Comparison of ENCODE assay signal across 13 mouse cellular contexts in the genomic region with DNA sequence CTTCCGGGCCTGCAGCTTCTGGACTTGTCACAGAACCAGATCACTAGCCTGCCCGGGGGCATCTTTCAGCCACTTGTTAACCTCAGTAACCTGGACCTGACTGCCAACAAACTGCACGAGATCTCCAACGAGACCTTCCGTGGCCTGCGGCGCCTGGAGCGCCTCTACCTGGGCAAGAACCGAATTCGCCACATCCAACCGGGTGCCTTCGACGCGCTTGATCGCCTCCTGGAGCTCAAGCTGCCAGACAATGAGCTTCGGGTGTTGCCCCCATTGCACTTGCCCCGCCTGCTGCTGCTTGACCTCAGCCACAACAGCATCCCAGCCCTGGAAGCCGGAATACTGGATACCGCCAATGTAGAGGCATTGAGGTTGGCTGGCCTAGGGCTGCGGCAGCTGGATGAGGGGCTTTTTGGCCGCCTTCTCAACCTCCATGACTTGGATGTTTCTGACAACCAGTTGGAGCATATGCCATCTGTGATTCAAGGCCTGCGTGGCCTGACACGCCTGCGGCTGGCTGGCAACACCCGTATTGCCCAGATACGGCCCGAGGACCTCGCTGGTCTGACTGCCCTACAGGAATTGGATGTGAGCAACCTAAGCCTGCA. TPM values are rescaled to one million over a fixed set of nuclear protein-coding genes. Genes with fewer than 3 reads are reported as not detected.
DNase-seq lines count a peak whose midpoint lies in the region; ATAC-seq and TF ChIP-seq lines count a peak whose summit lies in the region.
"Had no signal": no experiment of that assay in that cellular context is flagged by ENCODE, and none has a peak within 500 bp of the region (broad histone marks: within the 10 kb centered on the region; RNA-seq: fewer than 3 reads in every experiment).

No protein-coding gene starts in this region.

- TF ChIP-seq POLR2A in embryonic fibroblast, embryonic 13.5 days (IDR thresholded peaks at IDR 0.05; ENCODE audit: low read depth, low read length) = no peak

- peaks cover 52 to 70% of the 10 kb centered on the region in 2 experiments for H3K4me1 ChIP-seq in heart, embryonic 14.5 days (ENCODE audit: control insufficient read depth in 2 of 2, insufficient read depth in 2 of 2, low read length in 2 of 2)
- H3K4me1 ChIP-seq in heart, embryonic 10.5 days = peaks cover 88% of the 10 kb centered on the region
- H3K4me1 ChIP-seq in midbrain, postnatal 0 days (ENCODE audit: insufficient read depth, low read length) = 0 out of 2 replicates have a peak, but pooled peaks cover 2% of the 10 kb centered on the region
- peaks cover 12% of the 10 kb centered on the region for H3K4me1 ChIP-seq in midbrain, embryonic 13.5 days (replicated peaks)
- peaks cover 52% of the 10 kb centered on the region for H3K4me1 ChIP-seq in embryonic fibroblast, embryonic 13.5 days (ENCODE audit: control insufficient read depth, insufficient read depth, low read length)

- H3K27me3 ChIP-seq in heart, embryonic 14.5 days (ENCODE audit: control insufficient read depth, insufficient read depth, low read length) = no peaks in the 10 kb centered on the region
- no peaks in the 10 kb centered on the region for H3K27me3 ChIP-seq in heart, embryonic 10.5 days (ENCODE audit: insufficient read depth, poor library complexity, severe bottlenecking)
- no peaks in the 10 kb centered on the region for H3K27me3 ChIP-seq in midbrain, postnatal 0 days (ENCODE audit: insufficient read depth, low read length)
- no peaks in the 10 kb centered on the region for H3K27me3 ChIP-seq in midbrain, embryonic 13.5 days
- H3K27me3 ChIP-seq: forebrain, embryonic 15.5 days; hindbrain, embryonic 15.5 days; lung, embryonic 15.5 days had no signal

- H3K4me2 ChIP-seq in heart, embryonic 14.5 days (ENCODE audit: low read length) = no peak overlapping the region
- H3K4me2 ChIP-seq in midbrain, postnatal 0 days (ENCODE audit: low read depth, low read length, poor library complexity, severe bottlenecking) = no peak overlapping the region
- H3K4me2 ChIP-seq in midbrain, embryonic 13.5 days (replicated peaks) = no peak overlapping the region
- H3K4me2 ChIP-seq: forebrain, embryonic 15.5 days; hindbrain, embryonic 15.5 days; lung, embryonic 15.5 days had no signal

- TF ChIP-seq CTCF in midbrain, postnatal 0 days (IDR thresholded peaks at IDR 0.05) = no peak
- no peak for TF ChIP-seq CTCF in embryonic fibroblast, embryonic 13.5 days (IDR thresholded peaks at IDR 0.05; ENCODE audit: borderline replicate concordance, insufficient read depth, low read length)

- WGBS in heart, embryonic 14.5 days = 91% methylated on average over 28 of the region's 28 CpGs
- WGBS in heart, embryonic 10.5 days = 88% methylated on average over 28 of the region's 28 CpGs
- 82% methylated on average over 28 of the region's 28 CpGs for WGBS in midbrain, postnatal 0 days
- 80% methylated on average over 28 of the region's 28 CpGs for whole genome bisulfite sequencing in midbrain, embryonic 13.5 days

- no peak for ATAC-seq in heart, embryonic 14.5 days (ENCODE audit: insufficient number of reproducible peaks, insufficient read depth, low FRiP score, low read depth)
- no peak for ATAC-seq in midbrain, postnatal 0 days (ENCODE audit: low FRiP score)
- no peak for ATAC-seq in midbrain, embryonic 13.5 days
- ATAC-seq: forebrain, embryonic 15.5 days had no signal

- peaks cover 69% of the 10 kb centered on the region for H3K36me3 ChIP-seq in heart, embryonic 14.5 days (ENCODE audit: control insufficient read depth, insufficient read depth, low read length)
- H3K36me3 ChIP-seq in heart, embryonic 10.5 days = peaks cover 63% of the 10 kb centered on the region
- H3K36me3 ChIP-seq in midbrain, postnatal 0 days (ENCODE audit: insufficient read depth, low read length) = peaks cover 32% of the 10 kb centered on the region
- H3K36me3 ChIP-seq in midbrain, embryonic 13.5 days = peaks cover 48% of the 10 kb centered on the region
- H3K36me3 ChIP-seq: hindbrain, embryonic 15.5 days had no signal

- H3K27ac ChIP-seq in heart, embryonic 14.5 days (replicated peaks in 1 of 2; ENCODE audit: control insufficient read depth in 1 of 2, insufficient read depth in 1 of 2, low read depth in 2 of 2, low read length in 2 of 2) = no peak overlapping the region
- no peak overlapping the region for H3K27ac ChIP-seq in heart, embryonic 10.5 days
- no peak overlapping the region for H3K27ac ChIP-seq in midbrain, postnatal 0 days (ENCODE audit: low read depth, low read length)
- H3K27ac ChIP-seq in midbrain, embryonic 13.5 days = no peak overlapping the region
- peak overlapping the region; percentile 83 for H3K27ac ChIP-seq in embryonic fibroblast, embryonic 13.5 days (ENCODE audit: insufficient read depth, low read length)
- H3K27ac ChIP-seq: forebrain, embryonic 15.5 days had no signal

- H3K9me3 ChIP-seq in heart, embryonic 14.5 days (ENCODE audit: control insufficient read depth, low read length) = no peaks in the 10 kb centered on the region
- no peaks in the 10 kb centered on the region for H3K9me3 ChIP-seq in heart, embryonic 10.5 days
- H3K9me3 ChIP-seq in midbrain, postnatal 0 days (ENCODE audit: low read length) = no peaks in the 10 kb centered on the region
- no peaks in the 10 kb centered on the region for H3K9me3 ChIP-seq in midbrain, embryonic 13.5 days
- H3K9me3 ChIP-seq: forebrain, embryonic 15.5 days; hindbrain, embryonic 15.5 days; lung, embryonic 15.5 days had no signal

- DNase-seq in heart, embryonic 10.5 days (ENCODE audit: low spot score) = no peak
- DNase-seq in midbrain, postnatal 0 days (ENCODE audit: low spot score) = peak; percentile 35
- no peak for DNase-seq in adrenal gland, postnatal 10 days
- no peak for DNase-seq in layer of hippocampus, adult 18-20 months (ENCODE audit: low spot score in 2 of 2)
- DNase-seq: cerebellum, adult 11-12 months; right cerebral cortex, adult 18-20 months; thymus, postnatal 14 days had no signal

- no peak overlapping the region for H3K4me3 ChIP-seq in heart, embryonic 14.5 days (ENCODE audit: control insufficient read depth in 1 of 2, insufficient read depth in 1 of 2, low read depth in 1 of 2, low read length in 2 of 2)
- no peak overlapping the region for H3K4me3 ChIP-seq in heart, embryonic 10.5 days
- no peak overlapping the region for H3K4me3 ChIP-seq in midbrain, postnatal 0 days (ENCODE audit: low read depth, low read length)
- H3K4me3 ChIP-seq in midbrain, embryonic 13.5 days (replicated peaks) = no peak overlapping the region
- H3K4me3 ChIP-seq in embryonic fibroblast, embryonic 13.5 days (ENCODE audit: insufficient read depth, low read length) = no peak overlapping the region
- H3K4me3 ChIP-seq: forebrain, embryonic 15.5 days; hindbrain, embryonic 15.5 days; lung, embryonic 15.5 days had no signal

- H3K9ac ChIP-seq in heart, embryonic 14.5 days (ENCODE audit: low read length) = peak overlapping the region; percentile 13; the same call in 1 of the 2 replicates
- H3K9ac ChIP-seq in midbrain, postnatal 0 days (replicated peaks; ENCODE audit: low read length, poor library complexity, severe bottlenecking) = no peak overlapping the region
- H3K9ac ChIP-seq in midbrain, embryonic 13.5 days (replicated peaks) = no peak overlapping the region
- H3K9ac ChIP-seq: forebrain, embryonic 15.5 days; hindbrain, embryonic 15.5 days; lung, embryonic 15.5 days had no signal

RNA-seq across cellular contexts. Expression of a gene that starts 8.7 kb away (rescaled TPM):
- 68.9 and 70.3 TPM in 2 replicates for polyA plus RNA-seq in heart, embryonic 14.5 days (2014; fragmentation: Nextera tagmentation; extraction: Ambion mirVana)
- polyA plus RNA-seq in heart, embryonic 10.5 days (2016; fragmentation: Nextera tagmentation; extraction: Ambion mirVana) = 78.3 and 85.5 TPM in 2 replicates
- total RNA-seq in midbrain, postnatal 0 days (2014; rRNA removed) = 62.1 and 65.5 TPM in 2 replicates
- 54.1 and 57.0 TPM in 2 replicates for polyA plus RNA-seq in midbrain, postnatal 0 days (2015; fragmentation: Nextera tagmentation; extraction: Ambion mirVana)
- polyA plus RNA-seq in midbrain, embryonic 13.5 days (2015; fragmentation: Nextera tagmentation; extraction: Ambion mirVana) = 50.5 and 54.3 TPM in 2 replicates
- 39.7 and 47.6 TPM in 2 replicates for polyA plus RNA-seq in embryonic fibroblast, embryonic 13.5 days (2011; ENCODE audit: insufficient read length, low read depth, missing spikeins)
- 100 to 1,000 TPM; 161 to 167 TPM for total RNA-seq in adrenal gland, postnatal 10 days (2021)
- 10 to 100 TPM; 66.1 to 66.9 TPM for total RNA-seq in layer of hippocampus, adult 18-20 months (2021)

RNA-seq across cellular contexts. Expression of a gene that starts 8.8 kb away (rescaled TPM):
- 11.9 and 12.8 TPM in 2 replicates for polyA plus RNA-seq in heart, embryonic 14.5 days (2014; fragmentation: Nextera tagmentation; extraction: Ambion mirVana)
- 13.7 and 16.9 TPM in 2 replicates for polyA plus RNA-seq in heart, embryonic 10.5 days (2016; fragmentation: Nextera tagmentation; extraction: Ambion mirVana)
- 12.0 and 14.2 TPM in 2 replicates for total RNA-seq in midbrain, postnatal 0 days (2014; rRNA removed)
- 4.7 TPM in 2 replicates for polyA plus RNA-seq in midbrain, postnatal 0 days (2015; fragmentation: Nextera tagmentation; extraction: Ambion mirVana)
- 3.2 and 4.6 TPM in 2 replicates for polyA plus RNA-seq in midbrain, embryonic 13.5 days (2015; fragmentation: Nextera tagmentation; extraction: Ambion mirVana)
- polyA plus RNA-seq in embryonic fibroblast, embryonic 13.5 days (2011; ENCODE audit: insufficient read length, low read depth, missing spikeins) = 72.1 and 79.5 TPM in 2 replicates
- 10 to 100 TPM; 10.0 to 14.7 TPM for total RNA-seq in adrenal gland, postnatal 10 days (2021)
- total RNA-seq in layer of hippocampus, adult 18-20 months (2021) = 1 to 10 TPM; 4.5 to 5.3 TPM

RNA-seq across cellular contexts. Expression of a gene that starts 23.7 kb away (rescaled TPM):
- polyA plus RNA-seq in heart, embryonic 14.5 days (2014; fragmentation: Nextera tagmentation; extraction: Ambion mirVana) = 157 and 165 TPM in 2 replicates
- 116 and 130 TPM in 2 replicates for polyA plus RNA-seq in heart, embryonic 10.5 days (2016; fragmentation: Nextera tagmentation; extraction: Ambion mirVana)
- total RNA-seq in midbrain, postnatal 0 days (2014; rRNA removed) = 31.7 and 40.2 TPM in 2 replicates
- polyA plus RNA-seq in midbrain, postnatal 0 days (2015; fragmentation: Nextera tagmentation; extraction: Ambion mirVana) = 134 TPM in 2 replicates
- 153 and 155 TPM in 2 replicates for polyA plus RNA-seq in midbrain, embryonic 13.5 days (2015; fragmentation: Nextera tagmentation; extraction: Ambion mirVana)
- polyA plus RNA-seq in embryonic fibroblast, embryonic 13.5 days (2011; ENCODE audit: insufficient read length, low read depth, missing spikeins) = 30.5 and 33.1 TPM in 2 replicates
- 100 to 1,000 TPM; 115 to 116 TPM for total RNA-seq in adrenal gland, postnatal 10 days (2021)
- total RNA-seq in layer of hippocampus, adult 18-20 months (2021) = 10 to 100 TPM; 79.8 to 81.0 TPM

RNA-seq across cellular contexts. Expression of a gene that starts 31.1 kb away (rescaled TPM):
- 11.9 TPM in 2 replicates for polyA plus RNA-seq in heart, embryonic 14.5 days (2014; fragmentation: Nextera tagmentation; extraction: Ambion mirVana)
- 22.7 and 23.9 TPM in 2 replicates for polyA plus RNA-seq in heart, embryonic 10.5 days (2016; fragmentation: Nextera tagmentation; extraction: Ambion mirVana)
- 31.1 and 39.8 TPM in 2 replicates for total RNA-seq in midbrain, postnatal 0 days (2014; rRNA removed)
- 28.7 and 31.9 TPM in 2 replicates for polyA plus RNA-seq in midbrain, postnatal 0 days (2015; fragmentation: Nextera tagmentation; extraction: Ambion mirVana)
- polyA plus RNA-seq in midbrain, embryonic 13.5 days (2015; fragmentation: Nextera tagmentation; extraction: Ambion mirVana) = 25.1 and 26.5 TPM in 2 replicates
- polyA plus RNA-seq in embryonic fibroblast, embryonic 13.5 days (2011; ENCODE audit: insufficient read length, low read depth, missing spikeins) = 17.7 and 23.3 TPM in 2 replicates
- total RNA-seq in adrenal gland, postnatal 10 days (2021) = 10 to 100 TPM; 27.9 to 38.7 TPM
- 10 to 100 TPM; 79.0 to 95.7 TPM for total RNA-seq in layer of hippocampus, adult 18-20 months (2021)

RNA-seq across cellular contexts. Expression of a gene that starts 54.0 kb away (rescaled TPM):
- 17.8 and 21.4 TPM in 2 replicates for polyA plus RNA-seq in heart, embryonic 14.5 days (2014; fragmentation: Nextera tagmentation; extraction: Ambion mirVana)
- polyA plus RNA-seq in heart, embryonic 10.5 days (2016; fragmentation: Nextera tagmentation; extraction: Ambion mirVana) = 13.9 and 20.7 TPM in 2 replicates
- total RNA-seq in midbrain, postnatal 0 days (2014; rRNA removed) = 20.0 and 20.6 TPM in 2 replicates
- 10.8 and 12.0 TPM in 2 replicates for polyA plus RNA-seq in midbrain, postnatal 0 days (2015; fragmentation: Nextera tagmentation; extraction: Ambion mirVana)
- 20.0 and 26.3 TPM in 2 replicates for polyA plus RNA-seq in midbrain, embryonic 13.5 days (2015; fragmentation: Nextera tagmentation; extraction: Ambion mirVana)
- 52.2 and 64.0 TPM in 2 replicates for polyA plus RNA-seq in embryonic fibroblast, embryonic 13.5 days (2011; ENCODE audit: insufficient read length, low read depth, missing spikeins)
- 10 to 100 TPM; 22.9 to 34.3 TPM for total RNA-seq in adrenal gland, postnatal 10 days (2021)
- 10 to 100 TPM in 1 of 2 experiments, 1 to 10 TPM in 1; 9.8 to 15.4 TPM for total RNA-seq in layer of hippocampus, adult 18-20 months (2021)
